Mouse (Mus musculus) bone marrow, adult 2 months (tissue): ENCODE data around the gene Gm7534.

Experiments
- CTCF ChIP-seq: fragments of 200-500 bp; IDR thresholded peaks from 2 replicates; pipeline ENCODE4 v1.5.1; 2011; ENCODE audit warnings: low read length, control low read depth; ENCODE audit not compliant: control insufficient read depth, insufficient read depth
- POLR2A ChIP-seq: fragments of 200-500 bp; IDR thresholded peaks from 2 replicates; pipeline ENCODE4 v1.6.1; 2011; ENCODE audit warnings: low read depth, mild to moderate bottlenecking, control low read depth, low read length, borderline replicate concordance; ENCODE audit not compliant: control insufficient read depth

DNA sequence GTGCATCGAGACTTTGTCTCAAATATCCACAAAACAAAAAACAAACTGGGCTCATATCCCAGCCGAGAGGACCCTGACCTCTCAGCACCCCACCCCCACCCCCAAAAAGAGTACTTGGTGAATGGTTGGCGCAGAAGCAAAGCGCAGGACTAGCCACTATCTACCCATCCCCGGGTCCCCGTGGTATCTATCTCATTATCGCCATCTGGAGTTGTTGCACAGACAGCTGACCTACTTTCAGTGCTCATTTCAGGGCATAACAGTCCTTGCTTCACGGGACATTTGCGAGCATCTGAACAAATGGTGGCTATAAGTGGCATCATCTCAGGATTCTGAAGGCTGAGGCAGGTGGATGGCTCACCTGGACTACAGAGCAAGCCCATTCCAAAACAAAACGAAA, 35.9 kb upstream of the Gm7534 start:
- TF ChIP-seq CTCF, result no peak
- no peak for TF ChIP-seq POLR2A
